Mouse (Mus musculus) kidney, postnatal 36 days (tissue): ENCODE data around the gene Gm37419.

Experiments used
- DNase-seq, 2 experiments: peaks; one replicate each; pipeline ENCODE4 v3.0.0; 2021 to 2022; ENCODE audit warnings: mixed read lengths in 2 of 2

The Gm37419 gene

DNA sequence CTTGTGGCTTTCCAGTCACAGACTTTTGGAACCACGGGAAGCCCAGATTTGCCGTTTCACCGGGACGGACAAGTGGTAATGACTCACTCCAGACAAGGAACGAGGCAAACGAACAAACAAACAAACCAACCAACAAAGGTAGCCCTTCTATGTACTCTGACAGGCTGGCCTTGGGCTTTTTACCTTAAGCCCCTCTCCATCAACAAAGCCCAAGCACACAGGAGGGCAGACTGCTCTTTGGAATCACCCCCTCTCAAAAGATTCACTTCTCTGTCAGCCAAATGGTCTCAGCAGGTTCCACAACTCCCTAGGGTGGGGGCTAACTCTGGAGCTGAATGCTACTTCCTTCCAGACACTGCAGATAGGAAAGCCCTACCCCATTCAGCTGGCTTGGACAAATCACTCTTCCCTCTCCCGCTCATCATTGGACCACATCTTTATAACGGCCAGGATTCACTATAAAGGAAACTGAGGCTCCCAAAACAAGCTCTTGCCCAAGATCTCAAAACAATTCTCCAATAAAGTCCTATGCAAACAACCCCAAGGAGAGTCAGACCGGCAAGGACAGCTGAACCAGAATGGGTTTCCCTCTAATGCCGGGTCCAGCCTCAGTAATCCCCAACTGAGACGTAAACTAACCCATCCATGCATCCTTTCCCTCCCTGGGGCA lies 7.9 kb upstream of the Gm37419 start:
- peak in 1 of 2 experiments; percentile 28 for DNase-seq

DNA sequence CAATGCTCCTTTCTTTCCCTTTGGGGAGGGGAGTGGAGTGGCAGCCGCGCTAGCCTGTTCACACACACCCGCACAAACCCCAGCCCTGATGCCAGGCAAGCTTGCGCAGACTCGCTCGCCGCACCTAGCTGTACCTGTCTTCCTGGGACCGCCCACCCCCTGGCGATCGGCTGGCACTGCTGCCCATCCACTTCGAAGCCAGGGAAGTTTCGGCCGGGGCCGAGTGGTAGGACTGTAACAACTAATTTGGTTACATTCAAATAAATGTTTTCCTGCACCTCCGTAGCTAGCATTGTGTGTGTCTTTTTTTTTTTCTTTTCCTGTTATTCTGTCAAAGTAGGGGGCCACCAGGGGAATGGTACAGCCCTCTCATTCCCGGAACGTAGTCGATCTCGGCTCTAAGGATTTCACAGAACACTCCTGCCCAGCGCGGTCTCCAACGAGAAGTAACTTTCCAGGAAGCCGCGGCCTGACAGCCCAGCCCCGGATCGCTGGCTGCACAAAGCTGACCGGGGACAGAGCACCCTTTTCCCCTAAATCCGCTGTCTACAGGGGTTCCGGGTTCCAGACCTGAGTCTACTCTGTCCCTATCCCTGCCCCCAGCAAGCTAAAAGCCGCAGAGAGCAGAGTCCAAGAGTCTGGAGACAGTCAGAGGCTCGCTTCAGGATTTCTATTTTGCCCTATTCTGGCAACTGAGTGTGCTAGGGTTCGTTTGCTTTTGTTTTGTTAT lies 7.1 kb upstream of the Gm37419 start:
- peak; percentile 61 to 78 for DNase-seq

DNA sequence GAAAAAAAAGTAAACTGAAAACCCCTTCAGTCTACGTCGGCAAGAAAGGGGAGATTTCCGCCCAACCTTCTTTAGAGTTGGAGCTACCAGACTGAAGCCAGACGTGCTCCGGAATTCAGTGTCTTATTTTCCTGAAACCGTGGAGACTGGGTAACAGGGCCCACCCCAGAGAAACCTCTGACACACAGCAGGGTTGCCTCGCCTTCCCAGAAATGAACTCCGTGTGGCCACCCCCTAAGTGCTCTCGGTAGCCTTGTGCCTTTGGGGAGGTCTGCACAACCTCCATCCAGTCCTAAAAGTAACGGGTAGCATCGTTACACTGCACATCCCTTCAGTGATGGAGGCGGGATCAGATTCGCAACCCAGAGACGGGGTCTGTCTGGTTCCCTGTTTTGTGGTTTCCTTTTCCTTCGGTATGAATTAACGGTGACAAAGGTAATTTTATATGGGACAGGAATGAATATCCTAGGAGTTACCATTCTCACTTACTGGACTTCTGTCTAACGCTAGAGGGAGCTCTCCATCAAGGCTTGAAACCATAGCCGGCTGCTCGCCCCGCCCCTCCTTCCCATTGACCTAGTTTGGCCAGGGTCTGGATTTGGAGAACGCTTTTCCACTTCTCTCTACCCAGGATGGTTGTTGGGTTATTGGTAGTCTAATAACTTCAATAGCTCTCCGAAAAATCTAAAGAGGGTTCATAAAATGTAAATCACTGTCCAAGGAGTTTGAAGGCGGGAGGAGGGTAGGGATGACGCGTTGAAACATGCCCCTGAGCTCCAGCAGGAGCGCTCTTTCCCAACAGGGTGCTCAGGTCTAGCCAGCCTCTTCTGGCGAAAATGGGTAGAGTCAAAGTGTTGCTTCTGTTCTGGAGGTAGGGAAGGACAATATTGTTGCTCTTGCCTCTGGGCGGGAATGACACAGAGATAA lies 6.1 kb upstream of the Gm37419 start:
- peak; percentile 93 to 94 for DNase-seq

DNA sequence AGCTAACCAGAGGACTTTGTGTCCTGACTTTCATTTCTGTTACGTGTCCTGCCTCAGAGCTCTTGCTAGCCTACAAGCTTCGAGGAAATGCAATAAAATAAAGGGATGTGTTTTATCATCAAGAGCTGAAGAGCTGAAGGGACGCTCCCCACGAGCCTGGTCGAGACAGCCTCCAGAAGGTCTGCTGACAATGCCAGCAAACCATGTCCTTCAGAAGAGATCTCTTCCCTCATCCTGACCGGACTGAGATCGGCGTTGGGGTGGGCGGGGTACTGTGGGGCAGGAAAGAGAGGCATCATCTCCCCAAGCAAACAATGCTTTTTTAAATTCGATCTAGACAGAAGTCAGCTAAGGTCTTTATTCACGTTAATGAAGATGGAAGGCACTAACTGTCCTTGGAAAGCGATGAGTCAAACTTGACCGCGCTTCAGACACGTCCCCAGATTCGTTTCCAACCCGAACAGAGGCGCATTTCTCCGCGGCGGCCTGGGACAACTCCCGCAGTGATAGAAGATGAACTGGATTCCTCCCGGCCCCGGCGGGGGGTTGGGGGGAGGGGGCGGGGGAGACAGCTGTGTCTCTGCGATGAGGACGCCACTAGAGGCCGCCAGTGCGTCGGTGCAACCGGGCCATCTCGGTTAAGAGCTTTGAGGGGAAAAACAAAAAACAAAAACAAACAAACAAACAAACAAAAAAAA lies 5.2 kb upstream of the Gm37419 start:
- DNase-seq, result peak; percentile 77 to 94

DNA sequence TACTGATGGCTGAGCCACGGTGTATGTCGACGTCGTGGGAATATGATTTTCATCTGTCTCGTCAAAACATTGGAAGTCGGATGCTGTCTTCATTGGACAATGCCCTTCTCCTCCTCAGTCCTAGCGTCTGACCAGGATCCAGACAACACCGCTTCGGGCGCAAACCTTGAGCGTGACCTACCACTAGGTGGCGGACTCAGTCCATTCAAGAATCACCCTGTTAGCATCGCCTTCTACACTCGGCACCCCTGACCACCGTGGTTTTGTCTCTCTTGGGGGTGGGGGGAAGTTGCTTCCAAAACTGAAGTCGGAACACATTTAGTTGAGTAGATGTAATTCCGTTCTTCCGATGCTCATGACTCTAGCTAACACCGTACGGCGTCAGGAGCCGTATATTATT lies 4.1 kb upstream of the Gm37419 start:
- DNase-seq, result peak; percentile 93 to 95

- peak; percentile 59 to 73 for DNase-seq
Observed at GRCm38 (mm10) chr16:23984760-23985466, 3.4 kb upstream of the Gm37419 start.

- DNase-seq, result peak; percentile 49 to 82
Observed at GRCm38 (mm10) chr16:23985467-23985861, 2.8 kb upstream of the Gm37419 start.

DNA sequence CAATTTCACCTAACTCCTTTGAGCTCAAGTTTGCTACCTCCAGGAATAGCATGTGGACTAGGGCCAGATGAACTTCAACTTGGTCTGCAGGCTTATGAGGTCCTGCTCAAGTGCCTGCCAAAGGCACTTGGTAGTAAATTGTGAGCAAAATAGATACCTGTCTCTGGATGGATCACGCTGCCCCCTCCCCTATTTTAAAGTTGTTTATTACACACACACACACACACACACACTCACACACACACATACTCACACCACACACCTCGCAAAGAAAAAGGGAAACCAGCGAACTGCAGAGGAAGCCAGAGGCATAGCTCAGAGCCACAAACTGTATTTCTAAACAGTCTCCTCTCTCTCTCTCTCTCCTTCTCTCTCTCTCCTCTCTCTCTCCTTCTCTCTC lies 2.1 kb upstream of the Gm37419 start:
- DNase-seq, result peak; percentile 52 to 58

GRCm38 (mm10) chr16:23986871-23987270 lies 1.4 kb upstream of the Gm37419 start:
- DNase-seq, result peak in 1 of 2 experiments; percentile 48

DNA sequence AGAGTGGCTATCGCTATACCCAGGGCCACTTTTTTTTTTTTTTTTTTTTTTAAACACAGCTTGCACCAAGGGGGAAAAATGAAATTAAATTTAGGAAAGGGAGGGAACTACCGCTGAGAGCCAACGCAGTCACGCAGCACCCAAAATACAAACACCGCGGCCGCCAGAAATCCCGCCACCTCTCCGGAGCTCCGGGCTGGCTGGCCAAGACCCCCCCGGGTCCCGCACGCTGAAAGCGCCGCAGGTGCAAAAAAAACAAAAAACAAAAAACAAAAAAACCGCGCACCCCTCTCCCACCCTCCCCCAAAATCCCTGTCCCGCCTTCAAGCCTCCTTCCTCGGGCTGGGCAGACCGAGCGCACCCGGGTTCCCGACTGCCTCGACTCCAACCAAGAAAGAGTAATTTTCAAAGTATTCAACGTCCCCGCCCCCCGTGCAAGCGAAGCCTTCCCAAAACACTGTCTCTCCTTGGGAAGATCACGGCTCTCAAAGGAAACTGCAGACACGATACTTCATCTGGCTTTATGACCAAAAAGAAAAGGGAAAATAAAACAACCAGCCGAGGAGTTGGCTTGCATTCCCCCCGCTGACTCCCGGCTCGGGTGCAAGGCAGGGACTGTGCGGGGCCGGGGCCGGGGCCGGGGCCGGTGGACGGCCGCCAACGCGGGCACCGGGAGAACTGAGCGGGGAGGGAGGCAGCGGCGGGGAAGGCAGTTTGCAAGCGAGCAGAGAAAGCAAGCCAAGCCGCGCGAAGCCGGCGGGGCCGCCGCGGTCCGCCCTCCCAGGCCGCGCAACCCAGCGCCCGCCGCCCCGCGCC lies 733 bp upstream of the Gm37419 start:
- peak; percentile 35 to 65 for DNase-seq

DNA sequence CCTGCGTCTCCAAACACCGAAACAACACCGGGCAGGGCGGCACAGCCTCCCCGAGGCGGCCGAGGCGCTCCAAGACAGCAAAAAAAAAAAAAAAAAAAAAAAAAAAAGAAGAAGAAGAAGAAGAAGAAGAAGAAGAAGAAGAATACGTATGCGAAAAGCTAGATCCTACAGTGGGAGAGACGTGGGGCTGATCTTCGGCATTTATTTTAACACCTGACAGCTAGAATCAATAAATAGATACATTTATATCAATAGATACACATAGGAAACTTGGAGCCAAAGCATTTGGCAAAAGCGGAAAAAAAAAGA lies 171 bp upstream of the Gm37419 start:
- DNase-seq, result no peak

GRCm38 (mm10) chr16:23989209-23990160 lies 1.2 kb downstream of the Gm37419 start:
- peak; percentile 48 to 55 for DNase-seq

DNA sequence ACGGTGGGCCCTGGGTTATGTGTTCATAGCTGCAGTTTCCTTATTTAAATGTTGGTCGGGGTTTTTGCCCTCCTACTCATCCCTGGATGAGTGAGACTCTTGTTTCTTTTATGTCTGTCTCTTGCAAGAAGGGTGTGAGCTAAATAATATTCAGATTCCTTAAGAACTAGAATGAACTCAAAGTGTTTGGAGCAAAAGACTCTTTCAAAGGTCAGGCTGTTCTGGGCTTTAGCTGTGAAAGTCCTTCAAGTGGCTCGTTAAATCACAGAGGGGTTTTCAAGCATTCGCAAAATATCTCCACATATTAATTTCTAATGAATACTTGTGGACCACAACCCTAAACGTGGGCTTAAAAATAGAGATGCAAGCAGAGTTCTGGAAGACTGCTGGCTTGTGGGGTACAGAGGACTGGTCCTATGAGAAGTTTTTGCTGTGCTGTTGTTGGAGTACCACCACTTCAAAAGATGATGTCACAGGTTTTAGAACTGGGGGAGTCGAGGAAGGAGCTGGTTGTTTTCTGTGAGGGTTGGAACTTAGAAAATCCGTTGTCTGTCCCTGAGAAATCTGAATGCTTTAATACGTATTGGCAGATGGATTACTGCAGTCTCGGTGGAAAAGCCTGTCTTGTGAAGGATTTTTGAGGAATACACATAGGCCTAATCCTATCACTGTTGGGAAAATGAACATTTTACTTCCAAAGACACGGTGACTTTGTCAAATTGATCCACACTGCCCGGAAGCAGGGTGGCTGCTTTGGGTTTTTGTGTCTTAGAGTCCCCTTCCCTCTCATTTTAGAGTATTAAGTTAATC lies 2.1 kb downstream of the Gm37419 start:
- DNase-seq, result no peak

GRCm38 (mm10) chr16:23991170-23991569 lies 2.9 kb downstream of the Gm37419 start:
- peak; percentile 95 to 97 for DNase-seq

DNA sequence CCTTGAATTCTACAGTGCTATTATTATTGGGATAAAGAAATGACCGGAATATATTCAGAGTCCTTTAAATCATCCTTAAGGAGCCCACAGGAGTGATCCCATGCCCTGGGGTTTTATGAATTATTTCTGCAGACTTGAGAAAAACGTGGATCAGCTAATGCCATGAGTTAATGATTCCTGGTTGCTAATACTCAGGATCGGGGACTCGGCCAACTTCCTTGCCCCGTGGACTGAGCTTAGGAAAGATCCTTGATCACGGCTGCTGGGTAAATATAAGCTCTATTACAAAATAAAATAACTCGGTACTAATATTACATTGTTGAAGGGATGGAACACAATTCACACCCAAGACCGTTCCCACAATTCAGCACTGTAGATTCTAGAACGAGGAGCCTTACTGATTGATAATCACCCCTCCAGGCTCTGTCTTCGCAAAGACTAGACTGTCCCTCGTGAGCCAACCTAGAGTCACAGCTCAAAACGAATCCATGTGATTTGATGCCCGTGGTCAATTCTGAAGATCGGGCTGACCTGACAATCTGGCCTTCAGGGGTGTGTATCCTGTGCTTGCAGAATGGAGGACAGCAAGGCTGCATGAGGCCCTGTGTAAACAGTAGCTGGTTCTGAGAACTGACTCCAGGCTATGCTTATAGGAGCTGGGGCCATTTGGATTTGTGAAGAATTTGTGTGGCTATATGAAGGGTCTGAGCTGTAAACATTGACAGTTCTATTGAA lies 3.7 kb downstream of the Gm37419 start:
- DNase-seq, result peak; percentile 68 to 76

GRCm38 (mm10) chr16:23993351-23994321 lies 5.4 kb downstream of the Gm37419 start:
- peak; percentile 78 to 84 for DNase-seq

- DNase-seq, result no peak
Observed at GRCm38 (mm10) chr16:23996342-23996741, 8.1 kb downstream of the Gm37419 start.
